Mouse (Mus musculus) cerebellum, adult 2 months (tissue): ENCODE data around the gene Uqcrq.

Source experiments
- CTCF ChIP-seq: fragments of 200-500 bp; IDR thresholded peaks from 2 replicates; pipeline ENCODE4 v1.5.1; 2011; ENCODE audit warnings: low read depth, mild to moderate bottlenecking, control low read depth, low read length, moderate library complexity, borderline replicate concordance; ENCODE audit not compliant: insufficient read depth
- POLR2A ChIP-seq: fragments of 200-500 bp; IDR thresholded peaks from 2 replicates; pipeline ENCODE4 v1.6.1; 2011; ENCODE audit warnings: low read length, control low read depth, borderline replicate concordance; ENCODE audit not compliant: insufficient read depth

DNA sequence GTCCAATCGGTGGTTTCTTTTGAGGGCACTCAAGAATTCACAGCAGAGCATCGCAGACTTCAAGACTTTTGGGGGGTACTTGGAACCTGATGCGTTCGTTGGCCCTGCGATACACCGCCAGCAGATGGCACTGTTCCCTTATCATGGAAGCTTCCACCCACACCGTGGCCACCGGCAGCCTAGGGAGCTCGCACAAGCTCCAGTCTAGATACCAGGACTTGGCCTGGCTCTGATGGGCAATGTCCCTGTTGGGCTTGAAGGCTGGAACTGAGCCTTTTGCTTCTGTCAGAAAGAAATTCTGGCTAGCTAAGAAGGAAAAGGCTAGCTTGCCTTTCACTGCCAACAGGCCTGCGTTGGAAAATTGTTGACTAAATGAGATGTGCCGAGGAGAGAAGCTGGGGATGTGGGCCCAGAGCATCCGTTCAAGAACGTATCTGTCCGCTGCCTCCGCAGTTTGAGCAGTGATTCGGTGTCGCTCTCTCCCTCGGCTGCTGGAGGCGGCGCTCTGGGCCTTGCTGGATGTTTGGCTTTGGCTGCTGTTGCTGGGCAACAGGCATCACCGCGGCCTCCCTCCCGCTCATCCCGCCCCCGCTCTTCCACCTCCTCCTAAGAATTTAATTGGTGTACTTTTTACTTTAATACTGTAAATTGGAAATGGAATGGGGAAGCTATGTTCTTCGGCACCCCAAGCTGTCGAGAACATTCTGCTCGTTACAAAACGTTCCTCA lies 39.5 kb upstream of the Uqcrq start, which contains the start of gene Gm9837:
- TF ChIP-seq CTCF, result peak; percentile 97
- TF ChIP-seq POLR2A, result no peak
